In genomic region chr19:60489566-60489965, GRCm38 (mm10) we compare ENCODE assay signal across 31 mouse cellular contexts. TPM values are rescaled to one million over a fixed set of nuclear protein-coding genes. Genes with fewer than 3 reads are reported as not detected.
DNase-seq lines count a peak whose midpoint lies in the region; ATAC-seq lines count a peak whose summit lies in the region.
"Had no signal": no experiment of that assay in that cellular context is flagged by ENCODE, and none has a peak within 500 bp of the region (broad histone marks: within the 10 kb centered on the region; RNA-seq: fewer than 3 reads in every experiment).

No protein-coding gene starts in this region.

- intact Hi-C loops in heart, postnatal 36 days (cut with DNase I) = no loop called here

- 84% methylated on average over 1 of the region's 1 CpGs for WGBS in hindbrain, embryonic 10.5 days

- 0 out of 2 replicates have a peak, but pooled peaks have one; percentile 31 for ATAC-seq in cerebellum, adult (ENCODE audit: insufficient number of reproducible peaks, low FRiP score, low TSS enrichment)
- ATAC-seq: CD4-positive, CD25-positive, alpha-beta regulatory T cell, adult 4 months; forebrain, postnatal 0 days; inflammation-experienced regulatory T-cells, adult 6 months; Patski had no signal

- H3K4me1 ChIP-seq in hindbrain, embryonic 10.5 days (replicated peaks) = no peaks in the 10 kb centered on the region
- H3K4me1 ChIP-seq: embryonic facial prominence, embryonic 12.5 days; heart, embryonic 12.5 days; hindbrain, embryonic 13.5 days; limb, embryonic 15.5 days; liver, embryonic 15.5 days; lung, embryonic 15.5 days had no signal

- no peak overlapping the region for H3K27ac ChIP-seq in hindbrain, embryonic 10.5 days
- H3K27ac ChIP-seq: embryonic facial prominence, embryonic 12.5 days; hindbrain, embryonic 13.5 days; left cerebral cortex, adult 2 months; limb, embryonic 15.5 days; liver, embryonic 15.5 days; lung, embryonic 15.5 days; macrophage; midbrain, embryonic 10.5 days had no signal

- H3K9me3 ChIP-seq in hindbrain, embryonic 10.5 days = no peaks in the 10 kb centered on the region
- H3K9me3 ChIP-seq: embryonic facial prominence, embryonic 12.5 days; heart, embryonic 12.5 days; hindbrain, embryonic 13.5 days; limb, embryonic 15.5 days; liver, embryonic 15.5 days; lung, embryonic 15.5 days; midbrain, embryonic 10.5 days had no signal

- no peak for DNase-seq in cerebellum, adult 8-10 months
- peak; percentile 67 for DNase-seq in adrenal gland, adult 8-10 months
- peak; percentile 8 to 11 for DNase-seq in cerebellum, adult 18-20 months
- peak; percentile 12 to 17 for DNase-seq in cerebellum, postnatal 25 days
- DNase-seq in hindbrain, embryonic 10.5 days (ENCODE audit: low spot score) = no peak
- DNase-seq in heart, postnatal 36 days = no peak
- DNase-seq: forebrain, postnatal 0 days; gastrocnemius, postnatal 14 days; heart, adult 11 months; heart, postnatal 10 days; kidney, adult 18-20 months; kidney, postnatal 4 days; left cerebral cortex, postnatal 4 days; thymus, postnatal 14 days had no signal

- H3K4me3 ChIP-seq in hindbrain, embryonic 10.5 days = no peak overlapping the region
- H3K4me3 ChIP-seq: embryonic facial prominence, embryonic 12.5 days; heart, embryonic 12.5 days; hindbrain, embryonic 13.5 days; left cerebral cortex, adult 2 months; limb, embryonic 15.5 days; liver, embryonic 15.5 days; lung, embryonic 15.5 days; midbrain, embryonic 10.5 days had no signal

- H3K36me3 ChIP-seq in hindbrain, embryonic 10.5 days = no peaks in the 10 kb centered on the region
- H3K36me3 ChIP-seq: embryonic facial prominence, embryonic 12.5 days; heart, embryonic 12.5 days; hindbrain, embryonic 13.5 days; limb, embryonic 15.5 days; liver, embryonic 15.5 days; lung, embryonic 15.5 days; midbrain, embryonic 10.5 days had no signal

- no peaks in the 10 kb centered on the region for H3K27me3 ChIP-seq in hindbrain, embryonic 10.5 days (ENCODE audit: insufficient read depth, poor library complexity, severe bottlenecking)
- H3K27me3 ChIP-seq: embryonic facial prominence, embryonic 12.5 days; heart, embryonic 12.5 days; hindbrain, embryonic 13.5 days; limb, embryonic 15.5 days; liver, embryonic 15.5 days; lung, embryonic 15.5 days; Patski had no signal

RNA-seq across cellular contexts. Expression of gene Prlhr, which starts 21.5 kb away (rescaled TPM):
- 1 to 10 TPM in 2 of 4 experiments, under 1 TPM in 2; 0.28 to 1.9 (median 1.1) TPM for total RNA-seq in adrenal gland, adult 8-10 months (2022)
- 0.10 TPM in 1 of 2 replicates, not detected in the other for polyA plus RNA-seq in hindbrain, embryonic 10.5 days (2016; fragmentation: Nextera tagmentation; extraction: Ambion mirVana)
- total RNA-seq in heart, postnatal 36 days (2021) = not detected
- total RNA-seq: gastrocnemius, postnatal 14 days; heart, postnatal 10 days; left cerebral cortex, adult 2 months had no signal
- polyA plus RNA-seq: CD4-positive, CD25-positive, alpha-beta regulatory T cell, adult 4 months; embryonic facial prominence, embryonic 12.5 days; forebrain, embryonic 11.5 days; heart, embryonic 12.5 days; inflammation-experienced regulatory T-cells, adult 6 months; kidney, embryonic 16.5 days; limb, embryonic 15.5 days; liver, embryonic 15.5 days; lung, embryonic 15.5 days; macrophage; midbrain, embryonic 10.5 days; Patski; spleen, adult 2 months; testis, adult 2 months had no signal

Comparison
In these comparisons a context has a peak if more than half of its experiments do, and no peak if none do; other contexts are left out.
1. DNase-seq: peak in adrenal gland, adult 8-10 months (single experiment), cerebellum, adult 18-20 months (2 of 2) and cerebellum, postnatal 25 days (2 of 2); none in cerebellum, adult 8-10 months (single experiment), hindbrain, embryonic 10.5 days (single experiment) and heart, postnatal 36 days (0 of 2).